Mouse (Mus musculus) heart, adult 9 months (tissue): ENCODE data around the gene Stpg1.

Experiments
- DNase-seq, 2 experiments: peaks; one replicate each; pipeline ENCODE4 v3.0.0; 2022; ENCODE audit warnings: low spot score in 2 of 2

Stpg1 gene

GRCm38 (mm10) chr4:135513865-135514264, 19.3 kb downstream of the Stpg1 start:
- DNase-seq = no peak

- no peak for DNase-seq
Observed at GRCm38 (mm10) chr4:135514925-135515324, 20.3 kb downstream of the Stpg1 start.

GRCm38 (mm10) chr4:135516351-135517316, 22.0 kb downstream of the Stpg1 start:
- peak; percentile 30 to 36 for DNase-seq

- no peak for DNase-seq
Observed at GRCm38 (mm10) chr4:135518135-135518534, 23.5 kb downstream of the Stpg1 start.

GRCm38 (mm10) chr4:135520421-135520820, 25.8 kb downstream of the Stpg1 start:
- no peak for DNase-seq

GRCm38 (mm10) chr4:135523939-135524338, 29.3 kb downstream of the Stpg1 start:
- no peak for DNase-seq

GRCm38 (mm10) chr4:135525057-135525456, 30.5 kb downstream of the Stpg1 start:
- no peak for DNase-seq

- DNase-seq = no peak
Observed at GRCm38 (mm10) chr4:135526039-135526710, 31.6 kb downstream of the Stpg1 start.

GRCm38 (mm10) chr4:135530270-135530669, 35.7 kb downstream of the Stpg1 start:
- DNase-seq = no peak

GRCm38 (mm10) chr4:135531236-135531635, 36.6 kb downstream of the Stpg1 start:
- no peak for DNase-seq

- DNase-seq = no peak
Observed at GRCm38 (mm10) chr4:135531771-135532613, 37.4 kb downstream of the Stpg1 start.

GRCm38 (mm10) chr4:135533001-135533400, 38.4 kb downstream of the Stpg1 start:
- DNase-seq = no peak

- no peak for DNase-seq
Observed at GRCm38 (mm10) chr4:135535021-135535420, 40.4 kb downstream of the Stpg1 start.

- DNase-seq = no peak
Observed at GRCm38 (mm10) chr4:135539056-135539455, 44.5 kb downstream of the Stpg1 start.

GRCm38 (mm10) chr4:135540057-135540456, 45.5 kb downstream of the Stpg1 start:
- no peak for DNase-seq

- DNase-seq = no peak
Observed at GRCm38 (mm10) chr4:135544284-135544683, 49.7 kb downstream of the Stpg1 start.

GRCm38 (mm10) chr4:135545080-135545511, 50.5 kb downstream of the Stpg1 start:
- DNase-seq = peak; percentile 35 to 51

- DNase-seq = no peak
Observed at GRCm38 (mm10) chr4:135546008-135546407, 51.4 kb downstream of the Stpg1 start.

- DNase-seq = no peak
Observed at GRCm38 (mm10) chr4:135546793-135547192, 52.2 kb downstream of the Stpg1 start.

- no peak for DNase-seq
Observed at GRCm38 (mm10) chr4:135547551-135547950, 53.0 kb downstream of the Stpg1 start.

GRCm38 (mm10) chr4:135548108-135548507, 53.5 kb downstream of the Stpg1 start:
- no peak for DNase-seq
